Mouse (Mus musculus) thymus, adult 18-20 months (tissue): ENCODE data around the gene Il4ra.

ENCODE experiments used
- DNase-seq, 2 experiments: peaks; one replicate each; pipeline ENCODE4 v3.0.0; 2022; ENCODE audit warnings: mixed read lengths in 2 of 2

Il4ra gene

GRCm38 (mm10) chr7:125551766-125552709, at the start of gene Il4ra:
Gene Il4ra, plus strand, starts transcription at chr7:125552120.
- peak; percentile 89 to 91 for DNase-seq

GRCm38 (mm10) chr7:125503374-125504092, 48.4 kb upstream of the Il4ra start:
- no peak for DNase-seq

- no peak for DNase-seq
Observed at GRCm38 (mm10) chr7:125504618-125505017, 47.3 kb upstream of the Il4ra start.

GRCm38 (mm10) chr7:125505568-125505967, 46.4 kb upstream of the Il4ra start:
- no peak for DNase-seq

- DNase-seq, result no peak
Observed at GRCm38 (mm10) chr7:125507279-125507678, 44.6 kb upstream of the Il4ra start.

- no peak for DNase-seq
Observed at GRCm38 (mm10) chr7:125511432-125511831, 40.5 kb upstream of the Il4ra start.

GRCm38 (mm10) chr7:125511852-125512251, 40.1 kb upstream of the Il4ra start:
- no peak for DNase-seq

GRCm38 (mm10) chr7:125515081-125515853, 36.7 kb upstream of the Il4ra start:
- DNase-seq, result no peak

- no peak for DNase-seq
Observed at GRCm38 (mm10) chr7:125516723-125517122, 35.2 kb upstream of the Il4ra start.

- no peak for DNase-seq
Observed at GRCm38 (mm10) chr7:125517470-125517869, 34.5 kb upstream of the Il4ra start.

GRCm38 (mm10) chr7:125519715-125520114, 32.2 kb upstream of the Il4ra start:
- no peak for DNase-seq

GRCm38 (mm10) chr7:125523051-125523450, 28.9 kb upstream of the Il4ra start:
- no peak for DNase-seq

GRCm38 (mm10) chr7:125527186-125527585, 24.7 kb upstream of the Il4ra start:
- no peak for DNase-seq

- no peak for DNase-seq
Observed at GRCm38 (mm10) chr7:125527901-125528580, 23.9 kb upstream of the Il4ra start.

GRCm38 (mm10) chr7:125539351-125539750, 12.6 kb upstream of the Il4ra start:
- DNase-seq, result no peak

GRCm38 (mm10) chr7:125541026-125541425, 10.9 kb upstream of the Il4ra start:
- no peak for DNase-seq

- no peak for DNase-seq
Observed at GRCm38 (mm10) chr7:125541821-125542220, 10.1 kb upstream of the Il4ra start.

GRCm38 (mm10) chr7:125542335-125543050, 9.4 kb upstream of the Il4ra start:
- no peak for DNase-seq

- no peak for DNase-seq
Observed at GRCm38 (mm10) chr7:125543497-125543896, 8.4 kb upstream of the Il4ra start.

- DNase-seq, result no peak
Observed at GRCm38 (mm10) chr7:125545331-125545730, 6.6 kb upstream of the Il4ra start.

GRCm38 (mm10) chr7:125546727-125547126, 5.2 kb upstream of the Il4ra start:
- no peak for DNase-seq

- DNase-seq, result no peak
Observed at GRCm38 (mm10) chr7:125549916-125550315, 2.0 kb upstream of the Il4ra start.
